Mouse (Mus musculus): ENCODE data around the gene Scaf1.

Gene Scaf1

DNA sequence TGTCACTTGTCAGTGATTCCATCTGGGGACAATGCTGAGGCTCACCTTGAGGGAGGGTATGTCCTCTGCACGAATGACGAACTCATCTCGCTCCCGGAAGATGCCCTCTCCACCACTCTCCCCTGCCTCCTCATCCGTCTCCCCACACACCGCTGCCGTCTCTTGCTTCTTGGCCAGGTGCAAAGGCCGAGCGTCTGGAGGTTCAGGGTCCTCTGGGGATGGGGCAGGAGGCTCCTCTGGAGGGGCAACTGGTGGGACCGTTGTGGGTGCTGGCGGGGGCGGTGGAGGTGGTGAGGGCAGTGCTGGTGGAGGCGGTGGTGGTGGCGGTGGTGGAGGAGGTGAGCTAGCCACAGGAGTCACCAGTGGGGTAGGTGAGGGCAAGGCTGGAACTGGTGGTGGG, 27.1 kb upstream of the Scaf1 start:
- no peak for DNase-seq

DNA sequence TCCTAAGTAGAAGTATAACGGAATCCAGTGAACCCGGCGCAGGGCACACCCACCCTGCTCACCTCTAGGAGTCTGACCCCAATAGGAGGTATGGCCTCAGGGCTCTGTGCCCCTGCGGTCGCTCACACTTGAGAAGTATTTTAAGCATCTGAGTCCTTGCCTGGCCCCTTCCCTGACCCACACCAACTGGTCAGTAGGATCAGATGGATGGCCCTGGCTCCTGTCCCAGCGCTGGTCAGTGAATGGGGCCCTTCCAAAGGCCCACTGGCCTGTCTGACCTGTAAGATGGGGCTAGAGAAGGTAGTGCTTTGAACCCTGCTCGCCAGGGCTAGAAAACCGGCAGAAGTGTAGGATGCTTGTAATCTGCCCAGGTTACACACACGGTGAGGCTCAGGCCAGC, 24.7 kb upstream of the Scaf1 start:
- DNase-seq: no peak

DNA sequence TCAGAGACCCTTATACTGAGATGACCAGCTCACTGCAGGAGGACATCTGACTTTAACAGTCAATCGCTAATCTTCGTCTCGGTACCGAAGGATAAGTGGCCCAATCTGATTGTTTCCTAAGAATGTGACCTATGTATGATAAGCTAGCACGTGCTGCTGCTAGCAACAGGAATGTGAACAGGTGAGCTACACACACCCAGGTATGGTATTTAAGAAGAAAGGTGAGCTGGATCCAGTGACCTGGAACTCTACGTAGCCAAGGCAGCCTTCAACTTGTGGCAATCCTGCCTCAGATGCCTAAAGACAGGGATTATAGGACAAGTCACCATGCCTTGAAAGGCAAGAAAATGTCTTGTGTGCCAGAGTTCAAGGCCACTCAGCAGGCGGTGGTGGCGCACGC, 22.2 kb upstream of the Scaf1 start:
- no peak for DNase-seq

DNA sequence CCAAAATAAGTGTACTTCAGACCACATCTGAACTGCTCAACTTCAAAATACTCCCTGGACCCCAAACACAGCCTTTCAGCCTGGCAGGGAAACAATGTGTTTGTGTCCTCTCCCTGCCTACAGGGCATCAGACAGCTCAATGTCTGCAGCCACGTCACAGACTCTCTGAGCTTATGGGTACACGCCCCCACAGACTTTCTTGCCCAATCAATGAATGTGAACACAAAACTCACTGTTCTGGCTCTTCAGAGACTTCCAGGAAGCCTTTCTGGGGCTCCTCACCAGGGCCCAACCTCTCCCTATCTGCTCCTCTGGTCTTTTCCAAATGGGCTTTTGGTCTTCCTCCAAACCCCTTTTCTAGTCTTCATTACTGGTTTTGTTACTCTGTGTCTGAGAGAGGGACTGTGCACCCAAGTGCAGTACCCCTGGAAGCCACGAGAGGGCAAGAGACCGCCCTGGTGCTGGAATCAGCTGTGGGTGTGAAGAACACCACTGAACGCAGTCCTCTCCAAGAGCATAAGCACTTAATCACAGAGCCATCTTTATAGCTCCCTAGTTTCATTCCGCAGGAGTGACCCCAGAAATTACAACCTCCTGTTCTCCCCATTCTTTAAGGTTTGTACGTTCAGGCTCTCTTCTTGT, 21.7 kb upstream of the Scaf1 start:
- peak; percentile 64 for DNase-seq

DNA sequence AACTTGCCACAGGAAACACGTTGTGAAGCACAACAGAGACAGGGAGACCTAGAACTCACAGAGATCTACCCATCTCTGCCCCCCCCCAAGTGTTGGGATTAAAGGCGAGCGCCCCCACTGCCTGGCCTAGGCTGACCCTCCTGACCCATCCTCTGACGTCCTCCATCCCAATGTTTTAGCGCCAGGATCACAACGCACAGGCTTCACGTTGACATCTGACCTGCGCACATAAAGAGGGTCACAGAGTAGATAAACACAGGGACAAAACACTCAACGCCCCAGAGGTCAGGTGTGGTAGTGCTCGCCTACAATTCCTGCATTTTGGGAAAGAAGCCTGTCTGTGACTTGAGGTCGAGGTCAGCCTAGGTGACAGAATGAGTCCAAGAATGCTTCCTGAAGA, 20.5 kb upstream of the Scaf1 start:
- DNase-seq: no peak

DNA sequence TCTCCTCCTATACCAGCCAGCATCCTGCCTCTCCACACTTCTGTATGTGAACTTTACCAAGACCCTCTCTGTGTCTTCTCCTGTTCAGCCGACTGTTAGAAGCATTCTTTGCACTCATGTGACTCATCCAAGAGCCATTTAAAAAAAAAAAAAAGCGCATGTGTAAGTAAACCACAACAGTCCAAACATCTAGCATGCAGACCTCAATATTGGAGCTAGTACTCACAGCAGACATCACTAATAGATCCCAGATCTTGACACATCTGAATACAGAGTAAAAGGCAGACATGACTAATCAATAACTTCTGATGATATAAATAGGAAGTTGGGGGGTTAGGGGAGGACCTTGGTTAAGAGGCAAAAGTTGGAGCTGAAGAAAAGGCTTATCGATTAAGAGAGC, 19.5 kb upstream of the Scaf1 start:
- DNase-seq: peak; percentile 19

DNA sequence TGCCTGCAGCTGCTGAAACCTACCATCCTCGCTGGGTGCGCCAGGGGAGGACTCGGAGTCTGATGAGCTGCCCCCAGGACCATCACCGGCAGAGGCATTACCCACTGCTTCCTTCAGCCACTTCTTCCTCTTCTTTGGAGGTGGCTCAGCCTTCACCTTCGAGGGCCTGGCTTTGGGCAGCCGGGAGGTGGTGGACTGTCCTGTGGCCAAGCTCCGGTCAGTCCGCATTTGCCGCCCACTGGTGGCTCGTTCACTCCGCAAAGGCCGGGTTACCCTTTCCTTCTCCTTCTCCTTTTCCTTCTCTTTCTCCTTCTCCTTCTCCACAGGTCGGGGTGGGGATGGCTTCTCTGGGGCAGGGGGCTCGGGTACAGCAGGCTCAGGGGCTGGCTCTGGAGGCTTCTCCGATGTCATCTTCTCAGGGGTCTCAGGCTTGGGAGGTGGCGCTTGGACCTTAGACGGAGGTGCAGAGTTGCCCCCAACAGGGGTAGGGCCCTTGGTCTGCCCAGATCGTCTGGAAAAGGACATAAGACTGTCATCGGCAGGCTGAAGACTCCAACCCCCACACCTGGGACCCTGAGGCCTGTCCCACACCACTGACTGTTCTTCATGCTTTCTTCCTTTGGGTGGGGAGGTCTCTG, 17.7 kb upstream of the Scaf1 start:
- no peak for DNase-seq

DNA sequence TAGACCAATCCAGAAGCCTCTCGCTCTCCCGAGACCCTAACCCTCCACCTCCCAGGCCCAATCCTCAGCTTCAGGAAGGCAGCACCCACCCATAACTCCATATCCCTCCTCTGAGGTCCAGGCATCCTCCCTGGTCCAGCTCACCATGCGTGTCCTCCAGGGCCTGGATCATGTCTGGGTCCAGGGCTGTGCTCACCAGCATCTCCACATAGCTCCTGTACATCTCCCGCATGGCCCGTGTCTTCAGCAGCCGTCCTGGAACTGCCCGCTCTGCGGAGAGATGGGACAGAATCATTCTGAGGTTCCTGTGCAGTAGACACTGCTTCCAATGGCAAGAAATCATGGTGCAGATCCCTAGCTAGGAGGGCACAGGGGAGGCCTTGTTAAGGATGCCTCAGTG, 14.7 kb upstream of the Scaf1 start:
- DNase-seq: no peak

DNA sequence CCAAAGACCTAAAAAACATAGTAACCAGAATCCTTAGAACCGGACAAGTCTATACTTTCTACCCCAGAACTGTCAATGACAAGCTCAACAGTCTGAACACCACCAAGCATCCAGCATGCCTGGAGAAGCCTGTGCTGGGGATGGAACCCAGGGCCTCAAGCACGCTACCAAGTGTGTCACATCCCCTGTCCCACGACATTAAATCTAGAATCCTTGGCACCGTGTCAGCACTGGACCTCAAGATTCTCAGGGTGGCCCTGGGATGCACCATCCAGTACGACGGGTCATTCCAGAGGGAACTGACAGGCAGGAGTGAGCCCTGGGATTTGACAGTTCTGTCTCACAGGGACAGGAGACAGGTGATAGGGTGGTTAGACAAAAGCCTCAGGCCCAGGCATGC, 13.8 kb upstream of the Scaf1 start:
- DNase-seq: no peak

DNA sequence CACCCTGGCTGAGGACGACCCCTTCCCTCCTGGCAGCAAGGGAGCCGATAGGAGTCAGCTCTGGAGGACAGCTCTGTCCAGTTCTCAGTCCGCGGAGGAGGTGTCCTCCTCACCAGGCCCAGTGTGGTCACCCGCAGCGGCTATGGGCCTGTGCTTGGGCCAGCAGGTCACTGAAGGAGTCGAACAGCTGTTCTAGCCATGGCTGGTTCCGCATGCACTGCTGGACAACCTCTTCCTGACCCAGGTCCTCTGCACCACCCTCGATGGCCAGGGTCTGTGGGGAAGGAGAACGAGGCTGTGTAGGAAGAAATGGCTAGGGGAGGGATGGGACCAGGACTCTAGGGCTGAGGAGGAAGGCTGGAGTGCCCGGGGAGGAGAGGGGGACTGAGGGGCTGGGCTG, 12.2 kb upstream of the Scaf1 start:
- no peak for DNase-seq

DNA sequence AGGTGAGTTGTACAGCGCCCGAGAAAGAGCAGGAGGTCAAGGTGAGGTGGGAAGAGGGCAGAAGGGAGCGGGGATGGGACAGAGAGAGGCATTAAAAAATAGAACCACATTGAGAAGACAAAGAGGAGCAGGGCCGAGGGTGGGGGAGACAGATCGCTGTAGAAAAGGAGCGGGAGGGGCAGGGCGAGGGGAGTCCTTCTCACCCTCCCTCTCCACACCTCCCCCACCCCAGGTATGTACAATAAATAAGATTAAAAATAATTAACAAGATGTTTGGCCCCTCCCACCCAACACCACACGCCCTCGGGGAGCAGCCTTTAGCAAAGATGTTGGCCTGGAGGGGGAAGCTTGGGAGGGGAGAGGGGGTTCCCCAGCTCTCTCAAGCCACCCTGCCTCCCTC, 11.6 kb upstream of the Scaf1 start:
- DNase-seq: no peak

DNA sequence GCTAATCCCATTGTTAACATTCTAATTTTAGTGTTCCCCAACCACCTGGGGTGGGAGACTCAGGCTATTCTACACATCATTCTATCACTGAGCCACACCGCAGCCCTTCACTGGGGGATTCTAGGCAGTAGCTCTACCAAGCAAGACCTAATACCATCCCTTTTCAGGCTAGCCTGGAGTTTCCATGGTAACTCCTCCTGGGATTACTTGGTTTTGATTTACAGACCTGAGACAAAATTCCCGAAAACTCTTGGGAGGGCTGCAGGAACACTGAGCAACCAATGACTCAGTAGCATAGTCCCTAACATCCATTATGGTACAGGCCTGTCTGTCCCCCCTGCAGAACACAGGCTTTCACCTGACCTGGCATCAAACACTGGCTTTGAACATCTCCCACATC, 10.1 kb upstream of the Scaf1 start:
- no peak for DNase-seq

DNA sequence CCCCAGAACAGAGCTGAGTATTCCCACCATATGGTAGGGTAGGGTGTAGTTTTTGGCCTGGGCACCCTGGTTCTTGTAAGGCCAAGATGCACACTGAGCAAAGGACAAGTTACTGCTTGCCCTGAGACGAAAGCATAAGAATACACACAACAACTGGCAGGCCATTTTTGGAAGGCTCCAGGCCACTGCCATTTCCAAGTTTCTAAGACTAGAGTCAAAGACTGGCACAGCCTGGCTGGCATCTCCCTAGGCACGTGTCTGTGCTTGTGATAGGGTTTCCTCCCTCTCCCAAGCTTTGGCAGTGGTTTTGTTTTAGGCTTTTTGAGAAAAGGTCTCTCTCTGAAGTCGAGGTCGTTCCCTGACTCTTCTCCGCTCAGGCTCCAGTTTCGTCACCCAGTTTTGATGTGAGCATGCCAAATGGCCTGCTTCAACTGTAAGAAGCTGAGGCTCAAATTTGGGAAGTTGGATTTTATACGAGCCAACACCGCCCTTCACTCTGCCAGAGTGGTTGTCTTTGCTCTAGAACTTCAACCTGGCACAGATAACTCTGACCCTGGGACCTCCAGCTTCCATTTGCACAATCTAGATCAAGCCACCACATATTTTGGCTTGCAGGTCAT, 9.5 kb upstream of the Scaf1 start:
- no peak for DNase-seq

DNA sequence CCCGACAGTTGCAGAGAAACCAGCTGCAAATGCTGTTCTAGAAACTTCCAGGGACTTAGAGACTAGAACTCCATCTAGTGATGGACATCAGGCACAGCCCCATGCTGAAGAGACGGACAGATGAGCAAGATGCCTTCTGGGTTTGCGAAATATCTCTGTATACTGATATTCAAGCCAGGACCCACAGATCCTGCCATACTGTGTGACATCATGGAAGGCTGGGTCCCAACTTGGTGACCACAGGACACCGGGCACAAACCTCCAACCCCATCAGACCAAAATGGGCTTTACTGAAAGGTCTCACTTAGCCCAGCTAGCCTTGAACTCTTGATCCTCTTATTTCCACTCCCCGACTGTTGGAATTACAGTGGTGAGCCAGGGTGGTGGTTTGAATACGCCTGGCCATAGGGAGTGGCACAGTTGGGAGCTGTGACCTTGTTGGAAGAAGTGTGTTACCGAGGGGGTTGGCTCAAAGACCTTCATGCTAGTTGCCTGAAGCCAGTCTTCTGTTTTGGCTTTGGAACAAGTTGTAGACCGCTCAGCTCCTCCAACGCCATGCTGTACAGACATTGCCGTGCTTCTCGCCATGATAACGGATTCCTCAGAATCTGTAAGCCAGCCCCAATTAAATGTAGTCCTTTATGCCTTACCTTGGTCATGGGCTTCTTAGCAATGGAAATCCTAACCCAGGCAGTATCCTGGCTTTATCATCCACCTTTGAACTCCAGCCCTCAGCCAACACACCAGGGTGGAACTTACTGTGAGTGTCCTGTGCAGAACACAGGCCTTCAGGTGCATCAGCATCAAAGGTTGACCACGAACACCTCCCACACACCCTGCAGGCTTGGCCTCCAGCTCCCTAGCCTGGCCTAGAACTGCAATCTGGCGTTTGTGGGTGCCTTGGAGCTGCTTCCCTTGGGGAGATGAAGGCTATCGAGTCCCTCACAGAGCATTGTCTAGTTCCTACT, 8.4 kb upstream of the Scaf1 start:
- DNase-seq: no peak

DNA sequence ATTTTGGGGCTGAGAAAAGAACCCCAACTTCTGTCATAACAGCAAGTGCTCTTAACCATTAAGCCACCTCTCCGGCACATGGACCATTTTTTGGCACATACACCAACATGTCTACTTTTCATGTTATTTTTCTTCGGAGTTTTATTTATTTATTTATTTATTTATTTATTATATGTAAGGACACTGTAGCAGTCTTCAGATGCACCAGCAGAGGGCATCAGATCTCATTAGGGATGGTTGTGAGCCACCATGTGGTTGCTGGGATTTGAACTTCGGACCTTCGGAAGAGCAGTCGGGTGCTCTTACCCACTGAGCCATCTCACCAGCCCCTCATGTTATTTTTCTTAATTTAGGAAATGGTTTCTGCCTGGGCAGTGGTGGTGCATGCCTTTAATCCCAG, 7.5 kb upstream of the Scaf1 start:
- DNase-seq: peak; percentile 35

DNA sequence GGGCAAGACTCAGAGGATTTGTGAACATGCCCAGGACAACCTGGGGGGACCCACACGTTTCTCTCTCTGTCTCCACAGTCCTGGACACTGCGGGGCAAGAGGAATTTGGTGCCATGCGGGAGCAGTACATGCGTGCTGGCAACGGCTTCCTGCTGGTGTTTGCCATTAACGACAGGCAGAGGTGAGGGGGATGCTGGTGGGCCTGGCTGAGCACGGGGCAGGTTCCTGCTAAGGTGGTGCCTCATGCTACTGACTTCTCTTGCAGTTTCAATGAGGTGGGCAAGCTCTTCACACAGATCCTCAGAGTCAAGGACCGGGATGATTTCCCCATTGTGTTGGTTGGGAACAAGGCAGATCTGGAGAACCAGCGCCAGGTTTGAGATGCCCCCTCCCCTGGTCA, 4.1 kb upstream of the Scaf1 start:
- no peak for DNase-seq

DNA sequence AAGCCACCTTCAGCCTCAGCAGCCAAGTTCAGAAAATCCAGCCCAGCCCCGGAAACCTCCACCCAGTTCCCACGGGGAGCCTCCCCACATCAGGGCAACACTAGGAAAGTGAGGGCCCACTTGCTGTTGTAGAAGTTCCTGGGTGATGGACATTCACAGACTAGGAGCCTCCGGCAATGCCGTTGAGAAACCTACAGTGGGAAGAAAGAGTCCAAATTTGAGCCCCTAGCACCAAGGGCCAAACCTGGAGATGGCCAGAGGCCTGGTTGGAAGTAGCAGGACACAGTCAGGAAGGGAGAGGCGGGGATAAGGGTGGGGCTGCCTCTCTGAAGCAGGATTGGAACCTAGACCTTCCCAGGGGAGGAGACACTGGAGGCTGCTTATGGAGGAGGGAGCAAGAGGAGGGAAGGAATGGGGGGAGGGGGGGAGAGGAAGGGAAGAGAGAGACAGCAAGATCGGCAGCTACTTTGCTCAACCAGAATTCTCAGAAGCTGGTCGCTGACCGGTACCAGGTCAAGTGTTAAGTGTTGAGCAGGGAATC, 2.9 kb upstream of the Scaf1 start:
- DNase-seq: no peak

DNA sequence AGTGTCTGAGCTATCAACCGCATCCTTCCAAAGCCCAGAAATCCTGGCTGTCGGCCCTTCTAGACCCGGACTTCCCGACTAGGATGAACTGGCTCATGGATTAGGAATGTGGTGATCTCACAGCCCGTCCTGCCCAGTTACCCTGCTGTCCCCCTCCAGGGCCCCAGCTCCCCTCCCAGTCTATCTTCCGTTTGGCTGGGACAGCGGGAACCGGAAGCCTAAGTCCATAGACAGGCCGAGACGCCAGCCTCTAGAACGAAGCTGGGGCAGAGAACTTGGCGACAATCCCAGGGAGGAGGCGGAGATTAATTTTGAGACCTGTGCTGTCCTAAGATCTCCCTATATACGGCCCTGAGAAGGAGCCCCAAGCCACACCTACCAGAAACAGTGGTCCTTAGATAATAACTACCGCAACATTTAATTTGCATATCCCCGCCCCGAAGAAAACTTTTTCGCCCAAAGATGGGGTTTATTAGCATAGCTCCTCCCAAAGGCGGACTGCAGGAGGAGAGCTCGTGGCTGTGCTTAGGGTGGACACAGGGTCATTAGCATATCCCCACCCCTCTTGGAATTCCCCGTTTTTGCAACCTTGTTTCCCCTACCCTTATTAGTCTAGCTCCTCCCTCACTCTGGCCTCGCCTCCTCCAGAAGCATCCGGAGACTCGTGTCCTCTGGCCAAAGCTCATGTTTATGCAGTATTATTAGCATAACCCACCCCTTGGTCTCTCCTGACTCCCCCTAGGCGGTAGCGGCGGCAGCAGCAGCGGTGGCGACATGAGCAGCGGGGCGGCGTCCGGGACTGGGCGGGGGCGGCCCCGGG, 1.3 kb upstream of the Scaf1 start, which contains the start of gene Rras:
Gene Rras (plus strand): TSS at position 720 of the 820 bp plus-strand sequence.
- peak; percentile 97 for DNase-seq

DNA sequence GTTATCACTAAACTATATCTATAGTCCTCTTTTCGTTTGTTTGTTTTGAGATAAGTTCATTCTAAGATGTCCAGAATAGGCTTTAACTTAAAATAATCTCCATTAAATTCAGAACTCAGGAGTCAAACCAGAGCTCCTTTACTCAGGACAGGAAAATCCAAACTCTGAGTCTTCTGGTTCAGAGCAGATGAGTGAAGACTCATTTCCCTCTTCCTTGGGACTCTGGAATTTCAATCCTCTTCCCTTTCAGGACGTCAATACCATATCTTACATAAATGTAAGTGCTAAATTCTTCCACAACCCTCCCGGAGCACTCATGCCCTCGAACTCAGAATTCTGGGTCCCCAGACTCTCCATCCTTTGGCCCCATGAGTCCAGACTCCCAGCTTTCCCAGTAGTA, 598 bp upstream of the Scaf1 start:
- no peak for DNase-seq

DNA sequence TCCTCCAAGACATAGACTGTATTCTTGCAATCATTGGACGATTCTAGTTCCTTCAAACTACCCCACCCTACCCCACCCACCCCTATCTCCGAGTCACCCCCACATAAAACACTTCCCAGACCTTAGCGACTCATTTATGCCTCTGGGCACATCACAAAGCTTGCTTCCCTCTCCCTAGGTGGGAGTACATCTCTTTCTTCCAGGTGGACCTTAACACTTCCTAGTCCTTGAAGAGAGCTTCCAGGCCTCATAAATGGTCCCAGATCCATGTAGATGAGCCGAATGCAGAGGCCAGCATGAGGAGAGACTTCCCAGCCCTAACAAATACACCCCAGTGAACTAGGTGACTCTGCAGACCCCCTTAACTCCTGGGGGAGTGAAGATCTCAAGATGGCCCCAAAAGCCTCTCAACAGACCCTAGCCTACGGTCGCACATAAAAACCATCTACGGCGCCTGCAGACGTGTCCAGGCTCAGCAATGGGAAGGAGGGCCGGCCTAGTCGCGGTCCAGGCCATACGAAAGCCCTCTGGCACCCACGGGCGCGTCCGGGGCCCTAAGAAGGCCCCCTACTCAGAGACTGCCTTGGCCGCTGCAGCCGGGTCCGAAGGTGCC, 713 bp downstream of the Scaf1 start:
- no peak for DNase-seq

DNA sequence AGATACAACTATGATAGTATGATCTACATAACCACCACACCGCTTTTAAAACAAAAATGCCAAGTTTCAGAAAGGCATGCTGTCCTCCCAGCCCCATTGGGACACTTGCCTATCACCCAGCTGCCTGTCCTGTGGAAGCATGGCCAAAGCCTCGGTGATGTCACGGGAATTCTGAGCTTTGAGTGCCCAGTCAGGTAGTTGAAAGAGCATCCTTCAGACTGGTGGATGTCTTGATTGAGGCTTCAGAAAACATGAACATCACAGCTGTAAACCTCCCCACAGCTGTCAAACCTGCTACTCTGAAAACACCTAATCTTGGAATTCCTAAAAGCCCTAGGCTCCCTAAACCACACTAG, 2.1 kb downstream of the Scaf1 start:
- DNase-seq: no peak

All from retina, postnatal 1 day (tissue).